Mouse (Mus musculus) erythroblast, embryonic 14.5 days (primary cell): ENCODE data around the gene Syt17.

Experiments
- GATA1 ChIP-seq: IDR thresholded peaks from 2 replicates; pipeline ENCODE4 v1.6.1; 2012; ENCODE audit warnings: low read length, inconsistent platforms, mixed read lengths
- TAL1 ChIP-seq: IDR thresholded peaks from 3 replicates; pipeline ENCODE4 v1.6.1; 2012; ENCODE audit warnings: low read length, inconsistent platforms, mixed read lengths

- no peak for TF ChIP-seq GATA1
- no peak for TF ChIP-seq TAL1
These were observed 33.2 kb upstream of the Syt17 start for GRCm38 (mm10) chr7:118481047-118481810.
